Mouse (Mus musculus) limb, embryonic 11.5 days (tissue): ENCODE results near the gene Prkn. TPM values are rescaled to one million over a fixed set of nuclear protein-coding genes. Genes with fewer than 3 reads are reported as not detected.

Experiments used
- ATAC-seq: fragments of 200-750 bp; cut with Nextera tagmentation; 2 replicates; pipeline ENCODE4 v1.8.0; 2017; ENCODE audit warnings: low read depth; ENCODE audit not compliant: insufficient number of reproducible peaks, low FRiP score, low TSS enrichment
- DNase-seq: peaks from one replicate; pipeline ENCODE4 v3.0.0-alpha.2; 2015; ENCODE audit warnings: low spot score
- H3K27ac ChIP-seq: fragments of 300-500 bp; sonication (generic); replicated peaks from 2 replicates; pipeline ENCODE4 v1.5.1; 2014; ENCODE audit warnings: low read depth, mild to moderate bottlenecking, low read length
- H3K27me3 ChIP-seq: fragments of 300-500 bp; sonication (generic); 2 replicates; pipeline ENCODE4 v1.6.1; 2014; ENCODE audit warnings: mild to moderate bottlenecking, low read length, mixed read lengths; ENCODE audit not compliant: control insufficient read depth, insufficient read depth
- H3K36me3 ChIP-seq: fragments of 300-500 bp; sonication (generic); 2 replicates; pipeline ENCODE4 v1.6.1; 2014; ENCODE audit warnings: mild to moderate bottlenecking, low read length, moderate library complexity, mixed read lengths; ENCODE audit not compliant: control insufficient read depth, insufficient read depth
- H3K4me1 ChIP-seq: fragments of 300-500 bp; sonication (generic); 2 replicates; pipeline ENCODE4 v1.6.1; 2014; ENCODE audit warnings: low read length, mixed read lengths; ENCODE audit not compliant: control insufficient read depth, insufficient read depth
- H3K4me2 ChIP-seq: fragments of 300-500 bp; sonication (generic); 2 replicates; pipeline ENCODE4 v1.6.1; 2014; ENCODE audit warnings: low read depth, mild to moderate bottlenecking, moderate library complexity; ENCODE audit not compliant: severe bottlenecking
- H3K4me3 ChIP-seq: fragments of 300-500 bp; sonication (generic); 2 replicates; pipeline ENCODE4 v1.5.1; 2014; ENCODE audit warnings: low read depth, low read length
- H3K9ac ChIP-seq: fragments of 300-500 bp; sonication (generic); 2 replicates; pipeline ENCODE4 v1.6.1; 2014; ENCODE audit warnings: mild to moderate bottlenecking, low read length
- H3K9me3 ChIP-seq: fragments of 300-500 bp; sonication (generic); 2 replicates; pipeline ENCODE4 v1.6.1; 2016; ENCODE audit warnings: low read length; ENCODE audit not compliant: control insufficient read depth
- WGBS: fragments of 180-500 bp; shearing (Covaris S2); extraction: QIAGEN DNeasy Blood & Tissue Kit; methylation state at CpG from one replicate; pipeline ENCODE4 v1.1.7; 2014; 5-methylcytosine and 5-hydroxymethylcytosine counted together
- polyA plus RNA-seq: library from polyadenylated mRNA; unstranded; fragments of >200 nt; fragmentation: Nextera tagmentation; extraction: Ambion mirVana; gene quantifications from 2 replicates; pipeline ENCODE4 v1.2.1, GENCODE M21; 2014

Prkn gene
- polyA plus RNA-seq, 1 experiment from 2014 or later: 1.2 TPM

- ATAC-seq: no peak
- Histone ChIP-seq H3K27ac (no peak overlapping the region), H3K4me2 (no peak overlapping the region), H3K36me3 (no peaks in the 10 kb centered on the region), H3K4me1 (no peaks in the 10 kb centered on the region), H3K9ac (no peak overlapping the region), H3K4me3 (no peak overlapping the region), H3K9me3 (no peaks in the 10 kb centered on the region), H3K27me3 (no peaks in the 10 kb centered on the region)
- no peak for DNase-seq
Observed at GRCm38 (mm10) chr17:11271876-11272275, 431.7 kb downstream of the Prkn start.

DNA sequence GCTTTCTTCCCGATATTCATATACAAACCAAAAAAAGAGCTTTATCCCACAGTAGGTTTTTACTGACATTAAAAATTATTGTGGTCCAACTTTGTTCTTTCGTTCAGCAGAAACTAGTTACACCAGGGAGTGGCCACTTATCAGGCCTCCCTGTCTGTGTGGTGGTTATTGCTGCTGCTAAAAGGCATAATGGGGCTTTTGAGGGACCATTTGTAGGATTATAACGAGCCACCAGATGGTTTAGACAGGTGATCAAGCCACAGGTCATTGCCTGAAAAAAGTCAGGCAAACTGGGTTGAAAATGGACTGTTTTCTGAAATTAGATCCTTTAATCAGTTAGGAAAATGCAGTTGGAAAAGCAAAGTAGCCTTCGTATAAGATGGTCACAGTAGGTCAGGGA lies 444.1 kb downstream of the Prkn start:
- no peaks in the 10 kb centered on the region for H3K9me3 ChIP-seq
- H3K4me3 ChIP-seq: no peak overlapping the region
- no peak overlapping the region for H3K27ac ChIP-seq
- ATAC-seq (no peak), DNase-seq (no peak)
- no peaks in the 10 kb centered on the region for H3K36me3 ChIP-seq
- H3K4me1 ChIP-seq: no peaks in the 10 kb centered on the region
- H3K4me2 ChIP-seq: no peak overlapping the region
- no peak overlapping the region for H3K9ac ChIP-seq
- H3K27me3 ChIP-seq: no peaks in the 10 kb centered on the region
- 47% methylated on average over 4 of the region's 4 CpGs for WGBS

DNA sequence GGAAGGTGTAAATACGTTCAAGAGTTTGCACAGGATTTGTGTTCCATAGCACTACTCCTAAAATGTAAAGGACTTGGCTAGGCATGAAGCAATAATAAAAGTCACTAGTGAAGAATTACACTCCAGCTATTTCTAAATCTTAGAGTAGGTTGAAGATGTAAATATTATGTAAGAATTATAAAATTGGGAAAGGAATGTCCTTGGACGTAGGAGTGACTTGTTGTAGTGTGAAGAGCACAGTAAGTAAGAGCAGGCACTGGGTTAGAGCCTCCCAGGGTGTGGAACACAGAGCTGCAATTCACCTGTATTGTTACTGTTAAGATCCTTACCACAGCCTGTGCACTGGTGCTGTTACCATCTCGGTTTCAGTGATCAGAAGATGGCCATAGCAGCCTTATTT lies 450.0 kb downstream of the Prkn start:
- Histone ChIP-seq H3K27ac (no peak overlapping the region), H3K4me1 (no peaks in the 10 kb centered on the region), H3K9me3 (no peaks in the 10 kb centered on the region), H3K27me3 (no peaks in the 10 kb centered on the region), H3K4me2 (no peak overlapping the region), H3K9ac (no peak overlapping the region), H3K36me3 (no peaks in the 10 kb centered on the region), H3K4me3 (no peak overlapping the region)
- no peak for ATAC-seq
- DNase-seq: no peak
- WGBS: 81% methylated on average over 3 of the region's 3 CpGs

GRCm38 (mm10) chr17:11303116-11303515 lies 462.9 kb downstream of the Prkn start:
- H3K4me1 ChIP-seq: no peaks in the 10 kb centered on the region
- no peak overlapping the region for H3K4me3 ChIP-seq
- no peak overlapping the region for H3K9ac ChIP-seq
- DNase-seq (no peak), ATAC-seq (no peak)
- 68% methylated on average over 9 of the region's 9 CpGs for WGBS
- no peaks in the 10 kb centered on the region for H3K36me3 ChIP-seq
- H3K4me2 ChIP-seq: no peak overlapping the region
- H3K27ac ChIP-seq: no peak overlapping the region
- H3K27me3 ChIP-seq: no peaks in the 10 kb centered on the region
- H3K9me3 ChIP-seq: no peaks in the 10 kb centered on the region

GRCm38 (mm10) chr17:11309843-11310242 lies 469.7 kb downstream of the Prkn start:
- DNase-seq (peak; percentile 47), ATAC-seq (no peak)
- Histone ChIP-seq H3K9ac (no peak overlapping the region), H3K27me3 (no peaks in the 10 kb centered on the region), H3K27ac (no peak overlapping the region), H3K36me3 (no peaks in the 10 kb centered on the region), H3K4me3 (no peak overlapping the region), H3K4me1 (no peaks in the 10 kb centered on the region), H3K4me2 (no peak overlapping the region), H3K9me3 (no peaks in the 10 kb centered on the region)
- 36% methylated on average over 1 of the region's 1 CpGs for WGBS

GRCm38 (mm10) chr17:11314163-11314562 lies 474.0 kb downstream of the Prkn start:
- WGBS: 93% methylated on average over 2 of the region's 2 CpGs
- no peak overlapping the region for H3K9ac ChIP-seq
- no peaks in the 10 kb centered on the region for H3K9me3 ChIP-seq
- H3K4me3 ChIP-seq: no peak overlapping the region
- H3K27ac ChIP-seq: no peak overlapping the region
- no peak for DNase-seq
- H3K36me3 ChIP-seq: no peaks in the 10 kb centered on the region
- no peak for ATAC-seq
- H3K4me1 ChIP-seq: no peaks in the 10 kb centered on the region
- H3K4me2 ChIP-seq: no peak overlapping the region
- no peaks in the 10 kb centered on the region for H3K27me3 ChIP-seq

DNA sequence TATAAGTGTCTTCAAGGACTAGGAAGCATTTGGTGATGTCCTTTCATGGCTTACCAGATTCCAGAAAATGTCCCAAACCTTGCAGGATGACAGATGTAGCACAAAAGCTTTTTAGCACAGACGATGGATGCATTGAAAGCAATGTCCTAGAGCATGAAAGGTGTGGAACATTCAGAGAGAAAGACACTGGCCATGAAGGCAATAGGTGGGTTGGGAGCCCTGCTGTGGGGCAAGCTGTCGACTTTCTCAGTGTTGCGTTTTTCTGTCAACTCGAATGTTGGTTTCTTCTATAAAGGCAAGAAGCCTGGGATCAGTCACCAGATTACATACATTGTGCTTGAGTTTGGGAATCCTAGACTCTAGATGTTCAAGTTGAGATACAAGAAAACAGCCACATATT lies 475.5 kb downstream of the Prkn start:
- ATAC-seq (no peak), DNase-seq (no peak)
- Histone ChIP-seq H3K4me3 (no peak overlapping the region), H3K36me3 (no peaks in the 10 kb centered on the region), H3K27ac (no peak overlapping the region), H3K4me1 (no peaks in the 10 kb centered on the region), H3K27me3 (no peaks in the 10 kb centered on the region), H3K9ac (no peak overlapping the region), H3K9me3 (no peaks in the 10 kb centered on the region), H3K4me2 (no peak overlapping the region)
- WGBS: 87% methylated on average over 4 of the region's 4 CpGs

- Histone ChIP-seq H3K36me3 (no peaks in the 10 kb centered on the region), H3K4me3 (no peak overlapping the region), H3K27ac (no peak overlapping the region), H3K9ac (no peak overlapping the region), H3K9me3 (no peaks in the 10 kb centered on the region), H3K4me1 (no peaks in the 10 kb centered on the region), H3K27me3 (no peaks in the 10 kb centered on the region), H3K4me2 (no peak overlapping the region)
- WGBS: 91% methylated on average over 7 of the region's 7 CpGs
- no peak for ATAC-seq
- DNase-seq: no peak
Observed at GRCm38 (mm10) chr17:11318946-11319345, 478.8 kb downstream of the Prkn start.

DNA sequence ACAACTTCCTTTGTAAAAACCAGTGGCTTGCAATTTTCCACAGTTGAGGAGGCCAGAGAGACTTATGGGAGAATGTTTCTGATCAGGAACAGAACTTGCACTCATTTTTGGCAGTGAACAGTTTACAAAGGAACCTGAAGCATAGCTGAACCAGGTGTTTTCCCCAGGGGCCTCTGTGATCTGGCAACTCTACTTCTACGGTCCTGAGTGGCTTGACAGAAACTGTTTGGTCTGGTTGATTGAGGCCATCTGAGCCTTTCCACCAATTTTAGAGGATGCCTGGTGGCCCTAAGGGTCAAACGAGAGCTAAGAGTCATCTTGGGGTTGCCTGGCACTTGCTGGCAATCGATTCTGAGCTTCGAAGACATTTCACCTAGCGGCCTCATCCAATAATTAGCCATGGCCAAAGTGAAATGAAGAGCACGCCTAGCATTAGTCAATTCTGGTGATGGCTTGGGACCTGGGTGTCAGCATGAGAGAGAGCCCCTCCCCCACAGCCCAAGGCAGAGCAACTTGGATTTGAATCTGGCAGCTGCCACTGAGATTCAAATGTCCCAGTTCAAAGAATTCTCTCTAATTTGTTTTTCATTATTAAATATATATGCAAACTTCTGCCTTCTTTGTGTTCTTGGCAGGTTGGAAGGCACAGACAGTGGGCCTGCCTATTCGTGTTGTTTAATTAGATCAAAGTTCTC lies 479.6 kb downstream of the Prkn start:
- no peak for ATAC-seq
- peak; percentile 34 for DNase-seq
- Histone ChIP-seq H3K9me3 (no peaks in the 10 kb centered on the region), H3K27ac (no peak overlapping the region), H3K27me3 (no peaks in the 10 kb centered on the region), H3K9ac (no peak overlapping the region), H3K4me3 (no peak overlapping the region), H3K4me2 (no peak overlapping the region), H3K4me1 (no peaks in the 10 kb centered on the region), H3K36me3 (no peaks in the 10 kb centered on the region)
- WGBS: 46% methylated on average over 7 of the region's 7 CpGs
